In genomic region chr4:95048731-95049100, GRCm38 (mm10) we compare ENCODE assay signal across 9 mouse cellular contexts. TPM values are rescaled to one million over a fixed set of nuclear protein-coding genes. Genes with fewer than 3 reads are reported as not detected.
A peak's percentile ranks its signal among the peaks of the same experiment; 100 is the strongest.
DNase-seq lines count a peak whose midpoint lies in the region; ATAC-seq lines count a peak whose summit lies in the region.
"Had no signal": no experiment of that assay in that cellular context is flagged by ENCODE, and none has a peak within 500 bp of the region (broad histone marks: within the 10 kb centered on the region; RNA-seq: fewer than 3 reads in every experiment).

No protein-coding gene starts in this region.

- no peak for DNase-seq in liver, embryonic 11.5 days (ENCODE audit: low spot score)
- no peak for DNase-seq in embryonic facial prominence, embryonic 14.5 days (ENCODE audit: low spot score)
- DNase-seq in hindbrain, embryonic 14.5 days (ENCODE audit: low spot score) = no peak
- no peak for DNase-seq in urinary bladder, adult 18-20 months (ENCODE audit: low spot score in 2 of 2)
- no peak for DNase-seq in kidney, postnatal 25 days

- H3K9me3 ChIP-seq in liver, embryonic 11.5 days (ENCODE audit: control insufficient read depth, low read length) = no peaks in the 10 kb centered on the region
- no peaks in the 10 kb centered on the region for H3K9me3 ChIP-seq in liver, embryonic 12.5 days (replicated peaks)
- H3K9me3 ChIP-seq in embryonic facial prominence, embryonic 14.5 days (ENCODE audit: control insufficient read depth, low read length) = no peaks in the 10 kb centered on the region
- H3K9me3 ChIP-seq in hindbrain, embryonic 14.5 days (ENCODE audit: control insufficient read depth, low read length) = no peaks in the 10 kb centered on the region
- H3K9me3 ChIP-seq in neural tube, embryonic 12.5 days = no peaks in the 10 kb centered on the region

- peaks cover 2% of the 10 kb centered on the region; the same call in 1 of the 2 replicates for H3K27me3 ChIP-seq in liver, embryonic 11.5 days (replicated peaks; ENCODE audit: control insufficient read depth, insufficient read depth, low read length)
- H3K27me3 ChIP-seq in liver, embryonic 12.5 days (replicated peaks) = peaks cover 47% of the 10 kb centered on the region
- no peaks in the 10 kb centered on the region for H3K27me3 ChIP-seq in embryonic facial prominence, embryonic 14.5 days (replicated peaks; ENCODE audit: control insufficient read depth, insufficient read depth, low read length)
- no peaks in the 10 kb centered on the region for H3K27me3 ChIP-seq in hindbrain, embryonic 14.5 days (ENCODE audit: control insufficient read depth, insufficient read depth, low read length)
- no peaks in the 10 kb centered on the region for H3K27me3 ChIP-seq in neural tube, embryonic 12.5 days (replicated peaks)

- no peak for ATAC-seq in liver, embryonic 11.5 days (replicated peaks; ENCODE audit: low FRiP score)
- ATAC-seq in liver, embryonic 12.5 days = no peak
- no peak for ATAC-seq in embryonic facial prominence, embryonic 14.5 days (ENCODE audit: low read depth)
- ATAC-seq in hindbrain, embryonic 14.5 days (ENCODE audit: low FRiP score) = no peak
- no peak for ATAC-seq in neural tube, embryonic 12.5 days (ENCODE audit: low FRiP score, low read depth)
- ATAC-seq in erythroblast, adult 5-6 weeks (replicated peaks; ENCODE audit: low FRiP score, poor library complexity, severe bottlenecking) = no peak

- H3K27ac ChIP-seq in liver, embryonic 11.5 days (ENCODE audit: low read depth, low read length) = no peak overlapping the region
- no peak overlapping the region for H3K27ac ChIP-seq in liver, embryonic 12.5 days
- no peak overlapping the region for H3K27ac ChIP-seq in embryonic facial prominence, embryonic 14.5 days (replicated peaks; ENCODE audit: low read depth, low read length)
- H3K27ac ChIP-seq in hindbrain, embryonic 14.5 days = no peak overlapping the region
- no peak overlapping the region for H3K27ac ChIP-seq in neural tube, embryonic 12.5 days
- H3K27ac ChIP-seq: liver, embryonic 14.5 days had no signal

- H3K4me3 ChIP-seq in liver, embryonic 11.5 days (ENCODE audit: low read depth, low read length) = no peak overlapping the region
- no peak overlapping the region for H3K4me3 ChIP-seq in liver, embryonic 12.5 days
- peak overlapping the region; percentile 80 for H3K4me3 ChIP-seq in embryonic facial prominence, embryonic 14.5 days (ENCODE audit: low read depth, low read length)
- H3K4me3 ChIP-seq in hindbrain, embryonic 14.5 days (replicated peaks; ENCODE audit: low read length) = no peak overlapping the region
- no peak overlapping the region for H3K4me3 ChIP-seq in neural tube, embryonic 12.5 days

- H3K4me1 ChIP-seq in liver, embryonic 11.5 days (replicated peaks; ENCODE audit: control insufficient read depth, insufficient read depth, low read length) = peaks cover 4% of the 10 kb centered on the region
- H3K4me1 ChIP-seq in liver, embryonic 12.5 days = peaks cover 32% of the 10 kb centered on the region
- H3K4me1 ChIP-seq in embryonic facial prominence, embryonic 14.5 days (ENCODE audit: control insufficient read depth, insufficient read depth, low read length) = peaks cover 7% of the 10 kb centered on the region
- H3K4me1 ChIP-seq in hindbrain, embryonic 14.5 days (replicated peaks; ENCODE audit: control insufficient read depth, insufficient read depth, low read length) = peaks cover 20% of the 10 kb centered on the region
- H3K4me1 ChIP-seq in neural tube, embryonic 12.5 days = peaks cover 20% of the 10 kb centered on the region

- H3K4me2 ChIP-seq in liver, embryonic 11.5 days = peak overlapping the region; percentile 97; the same call in 1 of the 2 replicates
- H3K4me2 ChIP-seq in liver, embryonic 12.5 days = no peak overlapping the region
- H3K4me2 ChIP-seq in embryonic facial prominence, embryonic 14.5 days (ENCODE audit: low read depth, low read length) = peak overlapping the region; percentile 90
- peak overlapping the region; percentile 85 for H3K4me2 ChIP-seq in hindbrain, embryonic 14.5 days (replicated peaks)
- H3K4me2 ChIP-seq in neural tube, embryonic 12.5 days (replicated peaks) = peak overlapping the region; percentile 92

- no peak overlapping the region for H3K9ac ChIP-seq in liver, embryonic 11.5 days (ENCODE audit: low read depth, low read length)
- H3K9ac ChIP-seq in liver, embryonic 12.5 days = no peak overlapping the region
- peak overlapping the region; percentile 94 for H3K9ac ChIP-seq in embryonic facial prominence, embryonic 14.5 days (ENCODE audit: low read depth, low read length)
- H3K9ac ChIP-seq in hindbrain, embryonic 14.5 days = peak overlapping the region; percentile 70; the same call in 1 of the 2 replicates
- H3K9ac ChIP-seq in neural tube, embryonic 12.5 days = no peak overlapping the region
- H3K9ac ChIP-seq: liver, embryonic 14.5 days had no signal

- no peaks in the 10 kb centered on the region for H3K36me3 ChIP-seq in liver, embryonic 11.5 days (ENCODE audit: control insufficient read depth, insufficient read depth, low read length)
- H3K36me3 ChIP-seq in liver, embryonic 12.5 days = no peaks in the 10 kb centered on the region
- H3K36me3 ChIP-seq in embryonic facial prominence, embryonic 14.5 days (ENCODE audit: control insufficient read depth, insufficient read depth, low read length) = no peaks in the 10 kb centered on the region
- no peaks in the 10 kb centered on the region for H3K36me3 ChIP-seq in hindbrain, embryonic 14.5 days (replicated peaks; ENCODE audit: control insufficient read depth, insufficient read depth)
- H3K36me3 ChIP-seq in neural tube, embryonic 12.5 days = no peaks in the 10 kb centered on the region

- 79% methylated on average over 4 of the region's 4 CpGs for WGBS in liver, embryonic 11.5 days
- 61% methylated on average over 4 of the region's 4 CpGs for WGBS in liver, embryonic 12.5 days (ENCODE audit: insufficient replicate concordance)
- 69% methylated on average over 4 of the region's 4 CpGs for WGBS in embryonic facial prominence, embryonic 14.5 days
- 71% methylated on average over 4 of the region's 4 CpGs for WGBS in hindbrain, embryonic 14.5 days
- WGBS in neural tube, embryonic 12.5 days = 73% methylated on average over 4 of the region's 4 CpGs

RNA-seq across cellular contexts. Expression of gene Jun, which starts 3.3 kb away (rescaled TPM):
- 16.4 and 20.7 TPM in 2 replicates for polyA plus RNA-seq in liver, embryonic 11.5 days (2014; fragmentation: Nextera tagmentation; extraction: Ambion mirVana)
- polyA plus RNA-seq in liver, embryonic 12.5 days (2016; fragmentation: Nextera tagmentation; extraction: Ambion mirVana) = 12.0 and 12.2 TPM in 2 replicates
- polyA plus RNA-seq in embryonic facial prominence, embryonic 14.5 days (2014; fragmentation: Nextera tagmentation; extraction: Ambion mirVana) = 47.1 and 53.6 TPM in 2 replicates
- polyA plus RNA-seq in hindbrain, embryonic 14.5 days (2014; fragmentation: Nextera tagmentation; extraction: Ambion mirVana) = 34.7 and 35.2 TPM in 2 replicates
- 104 and 109 TPM in 2 replicates for polyA plus RNA-seq in neural tube, embryonic 12.5 days (2016; fragmentation: Nextera tagmentation; extraction: Ambion mirVana)
- 8.8 and 11.5 TPM in 2 replicates for total RNA-seq in erythroblast, adult 5-6 weeks (2015; ENCODE audit: low replicate concordance)
- total RNA-seq in erythroblast, adult 5-6 weeks (2017; ENCODE audit: low replicate concordance) = 13.4 and 21.8 TPM in 2 replicates

Comparison
In these comparisons a context has a peak if more than half of its experiments do, and no peak if none do; other contexts are left out.
1. H3K9ac ChIP-seq: peak in embryonic facial prominence, embryonic 14.5 days (single experiment) and hindbrain, embryonic 14.5 days (single experiment); none in liver, embryonic 11.5 days (single experiment), liver, embryonic 12.5 days (single experiment) and neural tube, embryonic 12.5 days (single experiment).